Mouse (Mus musculus) lung, postnatal 14 days (tissue): ENCODE measurements at regions not wholly inside any gene's neighbourhood (a gene's known extent, or its start where the extent isn't known, plus 50 kb on each side); places are given as distances from the start of the nearest gene placed in this dataset.

Experiments
- DNase-seq: peaks from one replicate; pipeline ENCODE4 v3.0.0; 2021

DNA sequence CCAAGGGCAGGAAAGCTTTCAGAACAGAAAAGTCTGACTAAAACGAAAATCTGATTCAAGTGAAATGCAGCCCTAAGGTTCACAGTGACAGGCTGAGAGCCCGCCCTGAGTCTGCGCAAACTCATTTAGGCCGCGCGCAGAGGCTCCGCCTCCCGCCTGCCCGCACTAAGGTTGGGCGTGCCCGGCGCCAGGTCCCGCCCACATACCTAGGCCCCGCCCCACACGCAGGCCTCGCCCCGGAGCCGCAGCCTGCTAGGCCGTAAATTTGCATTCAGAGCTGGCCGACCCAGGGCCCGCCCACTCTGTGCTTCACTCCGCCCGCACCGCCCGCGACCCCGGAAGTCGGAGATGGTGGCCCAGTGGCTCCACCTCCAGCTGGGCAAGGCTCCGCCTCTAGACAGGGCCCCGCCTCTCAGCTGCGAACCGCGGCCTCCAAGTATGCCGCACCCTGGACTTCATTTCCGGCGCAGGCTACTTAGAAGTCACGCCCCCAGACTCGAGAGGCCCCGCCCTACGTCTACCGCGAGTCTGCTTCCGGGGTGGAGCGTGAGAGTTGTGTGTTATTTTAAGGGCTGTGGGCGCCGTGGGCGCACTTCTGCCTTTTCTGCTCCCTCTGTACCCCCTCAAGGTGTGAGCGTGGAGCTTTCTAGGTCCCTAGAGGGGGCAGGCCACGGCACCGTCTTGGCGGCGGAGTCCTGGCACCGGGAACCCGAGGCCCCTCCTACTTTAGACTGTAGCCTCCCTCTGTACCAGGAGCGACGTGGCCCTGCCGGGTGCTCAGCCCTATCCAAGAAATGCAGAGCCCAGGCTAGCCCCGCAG is 52.3 kb upstream of the Wnt7b start:
- peak; percentile 99 for DNase-seq

DNA sequence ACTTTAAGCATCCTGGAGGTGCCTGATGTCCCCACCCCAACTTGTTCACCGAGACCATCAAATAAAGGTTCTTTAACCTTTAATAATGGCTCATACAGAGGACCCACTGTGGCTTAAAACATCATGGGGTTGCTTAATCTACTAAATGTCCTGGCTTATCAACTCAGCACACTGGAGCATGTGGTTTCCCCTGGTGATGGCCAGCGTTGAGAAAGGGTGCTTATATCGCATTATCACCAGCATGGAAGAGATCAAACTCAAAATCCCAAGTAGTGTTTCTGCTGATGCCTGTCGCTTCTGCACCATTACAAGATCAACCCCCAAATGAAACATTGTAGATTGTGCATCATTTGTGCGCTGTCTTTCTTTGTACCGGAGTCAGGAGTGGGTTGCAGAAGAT is 53.2 kb upstream of the Wnt7b start:
- DNase-seq = no peak

DNA sequence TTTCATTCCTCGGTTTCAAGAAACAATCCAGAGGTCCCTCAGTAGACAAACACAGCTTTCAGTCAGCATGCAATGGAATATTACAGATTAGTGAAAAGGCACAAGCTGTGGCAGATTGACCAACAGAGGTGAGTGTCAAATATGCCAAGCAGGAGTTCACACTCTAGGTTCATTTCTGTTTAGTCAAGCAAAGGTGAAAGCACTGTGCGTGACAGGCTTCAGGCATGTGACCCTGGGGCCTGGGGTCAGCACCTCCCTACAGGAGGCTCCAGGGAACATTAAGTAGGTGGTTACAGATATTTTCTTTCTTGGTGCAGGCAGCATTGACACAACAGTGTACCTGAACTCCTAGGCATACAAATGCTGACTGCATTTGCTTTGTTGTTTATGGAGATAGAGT is 57.3 kb upstream of the Wnt7b start:
- DNase-seq = no peak

GRCm38 (mm10) chr15:85641120-85642080 is 59.1 kb upstream of the Wnt7b start:
- no peak for DNase-seq

DNA sequence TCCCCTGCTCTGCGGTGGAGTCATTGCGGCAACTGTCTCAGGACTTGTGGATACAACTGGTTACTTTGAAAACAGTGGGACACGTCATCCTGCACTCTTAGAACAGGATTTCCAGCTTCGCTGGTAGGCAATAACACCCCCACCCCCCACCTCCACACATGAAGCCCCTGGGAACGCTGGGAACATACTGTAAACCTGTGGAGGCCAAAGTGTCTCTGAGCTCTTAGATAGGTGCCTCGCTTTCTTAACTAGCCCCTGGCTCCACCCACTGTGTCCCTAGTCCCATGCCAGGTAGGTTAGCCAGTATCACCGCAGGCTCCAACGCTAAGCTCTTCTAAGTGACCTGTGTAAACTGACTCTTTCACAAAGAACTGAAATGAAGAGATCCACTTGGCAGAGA is 63.1 kb upstream of the Wnt7b start:
- DNase-seq = peak; percentile 48

GRCm38 (mm10) chr15:85645971-85646638 is 63.8 kb upstream of the Wnt7b start:
- peak; percentile 82 for DNase-seq

DNA sequence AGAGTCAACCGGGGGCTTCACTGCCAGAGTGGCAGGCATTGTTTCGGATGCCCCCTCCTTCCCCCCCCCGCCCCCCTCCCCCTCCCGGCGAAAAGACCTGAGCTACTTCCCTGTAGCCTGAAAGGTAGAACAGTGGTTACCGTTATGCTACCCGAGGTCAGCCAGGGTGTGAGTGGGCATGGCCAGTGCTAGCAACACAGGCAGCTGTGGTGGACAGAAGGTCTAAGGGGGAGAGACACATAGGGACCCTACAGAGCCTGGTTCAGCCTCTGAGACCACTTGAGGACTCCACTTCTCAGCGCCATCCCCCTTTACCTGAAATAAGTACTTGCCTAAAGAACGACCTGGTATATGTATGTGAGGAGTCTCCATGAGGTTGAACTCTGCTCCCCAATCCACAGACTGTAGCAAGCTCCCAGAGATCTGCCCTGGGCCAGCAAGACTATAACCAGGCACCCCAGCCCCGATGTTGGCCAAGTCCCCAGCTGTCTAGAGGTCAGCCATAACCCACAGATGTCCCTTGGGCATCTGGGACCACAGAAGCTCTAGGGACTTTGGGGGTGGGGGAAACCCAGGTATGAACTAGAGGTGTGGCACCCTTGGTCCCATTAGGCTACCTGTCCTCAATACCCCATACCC is 64.5 kb upstream of the Wnt7b start:
- DNase-seq = no peak

DNA sequence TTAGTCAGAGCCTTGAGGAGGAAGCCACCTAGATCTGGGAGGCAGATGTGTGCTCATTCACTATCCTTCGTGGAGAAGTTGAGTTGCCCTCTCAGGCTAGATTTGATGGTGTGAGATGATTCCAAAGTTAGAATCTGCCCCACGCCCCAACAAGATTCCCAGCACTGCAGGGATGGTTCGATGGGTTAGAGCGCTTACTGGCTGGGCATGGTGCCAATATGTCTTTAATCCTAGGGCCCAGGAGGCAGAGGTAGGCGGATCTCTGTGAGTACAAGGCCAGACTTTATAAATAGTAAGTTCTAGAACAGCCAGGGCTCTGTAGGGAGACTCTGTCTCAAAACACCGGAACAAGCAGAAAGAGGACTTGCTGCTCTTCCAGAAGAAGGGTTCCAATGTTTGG is 65.3 kb upstream of the Wnt7b start:
- no peak for DNase-seq

DNA sequence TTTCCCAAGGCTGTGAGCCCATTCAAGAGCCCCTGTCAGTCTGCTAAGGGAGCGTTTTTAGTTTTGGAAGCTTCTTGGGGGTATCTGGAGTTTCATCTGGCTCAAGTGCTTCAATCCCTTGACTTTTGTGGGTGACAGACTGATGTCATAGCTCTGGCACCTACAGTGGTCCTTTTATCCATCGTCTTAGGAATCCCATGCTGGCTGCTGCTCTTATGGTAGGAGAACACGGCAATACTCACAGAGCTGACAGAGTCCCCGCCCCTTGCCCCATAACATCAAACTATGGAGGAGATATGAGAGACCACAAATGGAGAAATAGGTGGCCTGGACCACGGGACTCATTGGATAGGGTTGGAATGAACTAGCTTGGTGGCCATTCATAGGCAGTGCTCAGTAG is 68.0 kb upstream of the Wnt7b start:
- no peak for DNase-seq

DNA sequence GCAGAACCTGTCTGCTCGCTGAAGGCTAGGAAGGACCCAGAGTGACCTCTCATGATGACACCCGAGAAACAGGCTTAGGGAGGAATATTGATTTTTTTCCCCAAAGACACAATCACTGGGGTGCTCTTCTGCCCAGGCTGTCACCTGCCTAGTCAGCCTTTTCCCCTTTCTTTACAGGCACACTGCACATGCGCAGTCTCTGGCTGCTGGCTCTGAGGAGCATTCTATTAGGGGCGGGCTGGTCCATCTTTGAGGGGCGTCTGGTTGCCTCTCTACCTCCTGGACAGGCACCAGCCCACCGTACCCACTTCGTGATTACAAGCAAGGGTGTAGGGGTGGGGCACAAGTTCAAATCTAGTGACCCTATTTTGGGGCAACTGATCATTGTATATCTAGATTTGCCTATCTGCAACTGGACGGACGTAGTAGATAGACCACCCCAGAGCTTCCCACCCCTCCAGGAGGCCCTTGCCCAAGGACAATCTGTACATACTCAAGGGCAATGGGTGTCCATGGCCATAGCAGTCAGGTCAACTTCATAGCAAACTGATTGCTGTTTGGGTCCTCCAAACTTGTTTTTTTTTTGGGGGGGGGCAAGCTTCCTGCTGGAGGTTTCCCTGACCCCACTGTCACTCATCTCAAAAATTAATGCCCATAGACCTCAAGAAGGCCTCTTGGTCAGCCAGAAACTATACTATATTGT is 69.6 kb upstream of the Wnt7b start:
- no peak for DNase-seq

GRCm38 (mm10) chr15:85652431-85652830 is 70.2 kb upstream of the Wnt7b start:
- DNase-seq = no peak

DNA sequence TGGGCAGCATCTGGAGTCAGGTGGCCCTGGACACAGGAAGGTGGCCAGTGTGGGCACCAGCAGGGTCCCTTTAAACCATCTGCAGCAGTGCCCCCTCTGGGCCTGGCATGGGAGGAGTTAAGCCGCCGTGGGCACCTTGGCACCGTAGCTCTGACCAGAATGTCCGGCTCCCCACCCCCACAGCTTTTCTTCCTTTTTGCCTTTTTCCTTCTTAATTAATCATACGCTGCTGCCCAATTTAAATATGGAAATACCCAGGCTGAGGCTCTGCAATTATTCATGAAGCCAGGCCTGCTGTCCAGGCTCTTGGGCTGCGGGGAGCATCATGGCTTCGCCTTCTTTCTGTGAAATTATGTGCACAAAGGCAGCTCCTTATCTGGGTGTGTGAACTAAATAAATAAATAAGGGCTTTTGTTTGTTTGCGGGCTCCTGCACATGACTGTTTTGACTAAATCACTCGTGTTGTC is 70.6 kb upstream of the Wnt7b start:
- DNase-seq = no peak

DNA sequence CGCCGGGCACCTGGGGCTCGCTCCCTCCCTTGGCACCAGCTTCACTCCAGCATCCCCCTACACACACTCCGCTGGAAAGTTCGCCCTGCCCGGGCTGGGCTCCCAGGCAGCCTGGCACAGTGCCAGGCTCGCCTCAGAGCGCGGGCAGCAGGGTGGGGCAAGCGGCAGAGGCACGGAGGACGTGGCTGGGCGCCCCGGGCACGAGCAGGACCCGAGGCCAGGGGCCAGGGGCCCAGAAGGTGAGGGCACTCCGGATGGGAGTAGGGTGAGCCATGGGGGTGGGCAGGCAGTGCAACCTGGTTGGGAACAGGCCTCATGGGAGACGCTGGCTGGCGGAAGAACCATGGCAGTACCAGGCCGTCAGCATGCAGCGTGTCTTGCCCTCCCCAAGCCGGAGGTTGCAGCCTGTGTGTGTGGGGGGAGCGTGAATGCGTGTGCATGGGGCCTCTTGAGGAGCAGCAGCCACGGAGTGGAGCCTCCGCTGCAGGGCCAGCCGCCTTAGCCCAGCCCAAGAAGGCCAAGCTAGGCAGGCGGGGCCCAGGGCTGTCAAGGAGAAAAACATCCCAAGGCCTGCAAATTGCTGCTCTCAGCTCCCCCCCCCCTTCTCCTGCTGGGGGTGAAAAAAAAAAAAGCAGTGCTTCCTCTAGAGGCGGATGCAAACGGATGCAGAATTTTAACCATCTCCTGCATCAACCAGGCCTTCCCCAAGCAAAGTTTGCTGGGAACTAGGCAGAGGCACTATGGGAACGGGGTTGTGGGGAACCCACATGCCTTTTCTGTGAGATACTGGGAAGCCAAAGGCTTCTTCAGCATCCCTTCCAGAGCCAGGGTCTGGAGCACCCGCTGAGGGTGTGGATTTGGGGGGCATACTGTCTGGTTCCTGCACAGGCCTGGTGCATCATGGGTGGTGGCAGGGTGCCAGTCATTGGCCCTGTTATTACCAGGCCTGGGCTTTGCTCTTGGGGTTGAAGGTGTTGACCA is 71.4 kb upstream of the Wnt7b start:
- DNase-seq = peak; percentile 85

- no peak for DNase-seq
Measured at GRCm38 (mm10) chr15:85654791-85655190, 72.5 kb upstream of the Wnt7b start.

DNA sequence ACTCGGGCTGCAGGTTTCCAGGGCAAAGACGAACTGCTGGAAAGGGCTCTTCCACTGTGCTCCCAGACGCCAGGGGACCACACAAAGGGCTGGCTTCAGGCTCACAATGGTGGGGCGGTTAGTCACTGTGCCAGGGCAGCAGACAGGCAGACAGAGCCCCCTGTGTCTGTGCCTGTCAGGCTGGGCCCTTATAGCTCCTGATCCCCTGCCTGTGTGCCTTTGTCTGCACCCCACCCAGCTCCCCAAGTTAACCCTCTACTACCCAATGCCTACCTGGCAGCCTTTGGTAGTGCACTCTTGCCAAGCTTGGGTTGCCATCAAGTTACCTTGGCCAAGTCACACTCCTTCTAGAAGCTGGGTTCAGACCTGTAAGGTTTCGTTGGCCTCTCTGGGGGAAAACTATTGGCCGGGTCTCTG is 73.5 kb upstream of the Wnt7b start:
- no peak for DNase-seq

DNA sequence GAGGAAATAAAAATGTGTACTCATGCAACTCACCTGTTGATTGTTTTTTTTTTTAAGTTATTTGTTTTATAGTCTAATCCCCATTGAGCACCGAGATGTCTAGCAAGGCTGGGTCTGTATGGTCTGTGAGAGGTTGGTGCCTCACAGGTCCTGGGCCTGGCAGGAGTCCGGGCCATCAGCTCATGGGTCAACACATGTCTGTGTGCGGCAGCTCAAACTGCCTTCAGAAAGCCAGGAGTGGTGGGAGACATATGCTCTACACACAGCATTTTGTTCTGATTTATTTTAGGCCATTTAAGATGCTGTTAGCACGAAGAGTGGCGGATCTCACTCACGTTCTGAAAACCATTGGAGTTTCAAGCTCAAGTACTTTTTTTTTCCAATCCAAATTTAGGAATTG is 74.6 kb upstream of the Wnt7b start:
- no peak for DNase-seq

GRCm38 (mm10) chr15:85657441-85657989 is 75.2 kb upstream of the Wnt7b start:
- no peak for DNase-seq

DNA sequence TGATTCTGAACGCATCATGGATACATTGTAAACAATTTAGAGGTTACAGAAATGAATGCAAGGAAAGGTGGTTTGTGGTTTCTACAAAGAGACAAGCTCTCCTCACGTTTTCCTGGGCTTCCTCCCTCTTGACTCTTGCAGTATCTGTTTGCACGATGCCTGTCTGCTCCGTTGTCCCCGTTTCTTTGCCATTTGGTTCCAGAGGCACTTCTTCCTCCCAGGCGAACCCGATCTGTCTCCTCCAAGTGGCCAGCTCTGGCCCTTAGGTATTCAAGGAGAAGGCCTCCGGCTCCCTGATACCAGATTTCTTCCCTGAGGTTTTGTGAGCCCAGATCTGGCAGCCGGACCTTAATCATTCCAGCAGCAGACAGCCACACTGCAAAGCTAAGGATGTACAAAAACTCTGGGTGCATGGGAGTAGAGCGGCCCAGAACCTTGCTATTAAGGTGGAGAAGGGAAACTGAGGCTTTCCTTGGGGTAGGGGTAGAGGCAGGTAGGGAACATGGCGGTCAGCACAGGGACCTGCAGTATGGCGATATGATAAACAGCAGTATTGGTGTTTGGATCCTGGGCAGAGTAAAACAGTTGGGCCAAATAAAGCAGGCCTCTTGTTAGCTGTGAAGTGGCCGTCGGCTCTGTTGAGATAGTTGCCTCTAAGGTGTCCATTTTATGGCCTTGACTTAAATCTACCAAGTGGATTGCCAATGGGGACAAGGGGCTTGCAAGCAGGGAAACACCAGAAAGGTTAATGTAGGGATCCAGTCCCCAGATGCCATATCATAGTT is 76.0 kb upstream of the Wnt7b start:
- DNase-seq = no peak

DNA sequence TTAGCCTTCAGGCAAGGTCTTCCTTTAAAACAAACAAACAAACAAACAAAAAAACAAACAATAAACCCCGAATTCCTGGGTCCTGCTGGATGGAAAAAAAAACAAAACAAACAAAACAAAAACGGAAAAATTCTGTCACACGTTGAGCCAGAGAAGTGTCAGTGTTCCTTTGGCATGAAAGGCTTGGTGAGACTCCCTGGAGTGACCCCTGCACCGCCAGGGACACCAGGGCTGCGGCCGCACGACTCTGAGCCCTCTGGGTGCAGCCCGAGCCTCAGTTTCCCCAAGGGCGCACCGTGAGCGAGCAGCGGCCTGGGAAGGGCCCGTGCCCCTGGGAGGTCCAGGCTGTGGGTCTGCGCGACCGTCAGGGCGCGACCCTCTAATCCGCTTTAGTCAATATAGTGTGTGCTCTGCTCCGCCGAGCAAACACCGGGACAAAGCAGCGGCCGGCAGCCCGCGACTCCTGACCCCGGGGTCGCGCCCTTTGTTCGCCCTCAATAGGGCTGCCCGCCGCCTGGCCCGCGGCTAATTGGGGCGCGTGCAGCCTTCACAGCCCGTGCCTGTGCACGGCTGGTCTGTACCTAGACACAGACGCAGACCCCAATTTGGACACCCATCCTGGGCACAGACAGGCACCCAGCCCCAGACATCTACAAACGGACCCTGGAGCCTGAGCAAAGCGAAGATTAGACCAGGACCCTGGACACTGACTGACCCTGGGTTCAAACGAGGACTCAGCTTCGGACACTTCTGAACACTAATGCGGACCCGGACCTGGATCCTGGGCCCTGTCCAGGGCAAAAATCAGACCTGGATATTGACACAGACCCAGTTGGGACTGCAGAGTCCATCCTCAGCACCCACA is 74.0 kb upstream of the Ppara start:
- DNase-seq = no peak
